Mouse (Mus musculus) lung, postnatal 36 days (tissue): ENCODE data around the gene Gm10842.
"Not testable (repeated sequence)": the region's sequence is repeated elsewhere in the genome, so short reads cannot be mapped to it uniquely, and the experiment has no call there.

Experiments
- DNase-seq: peaks from one replicate; pipeline ENCODE4 v3.0.0; 2022; ENCODE audit warnings: mixed read lengths

Gene Gm10842

GRCm38 (mm10) chr11:105146593-105146992 is at the start of gene Gm10842:
Gene Gm10842 (plus strand): TSS chr11:105146893.
- DNase-seq = no peak

DNA sequence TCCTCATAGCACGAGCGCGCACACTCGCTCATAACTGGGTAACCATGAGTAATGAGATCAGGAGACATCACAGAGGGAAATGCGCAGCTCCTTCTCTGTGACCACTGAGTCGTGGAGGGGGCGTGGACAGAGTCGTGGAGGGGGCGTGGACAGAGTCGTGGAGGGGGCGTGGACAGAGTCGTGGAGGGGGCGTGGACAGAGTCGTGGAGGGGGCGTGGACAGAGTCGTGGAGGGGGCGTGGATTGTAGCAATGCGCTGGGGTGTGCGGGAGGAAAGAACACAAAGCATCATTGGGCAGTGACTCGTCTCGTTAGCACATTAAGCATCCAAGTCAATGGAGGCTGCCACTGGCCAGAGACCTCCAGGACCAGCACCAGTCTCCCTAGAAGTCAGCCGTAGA is 34.2 kb upstream of the Gm10842 start:
- not testable (repeated sequence) for DNase-seq

GRCm38 (mm10) chr11:105117814-105118213 is 28.9 kb upstream of the Gm10842 start:
- DNase-seq = no peak

- DNase-seq = no peak
These were observed 26.1 kb upstream of the Gm10842 start for GRCm38 (mm10) chr11:105120551-105121061.

GRCm38 (mm10) chr11:105121792-105122191 is 24.9 kb upstream of the Gm10842 start:
- not testable (repeated sequence) for DNase-seq

DNA sequence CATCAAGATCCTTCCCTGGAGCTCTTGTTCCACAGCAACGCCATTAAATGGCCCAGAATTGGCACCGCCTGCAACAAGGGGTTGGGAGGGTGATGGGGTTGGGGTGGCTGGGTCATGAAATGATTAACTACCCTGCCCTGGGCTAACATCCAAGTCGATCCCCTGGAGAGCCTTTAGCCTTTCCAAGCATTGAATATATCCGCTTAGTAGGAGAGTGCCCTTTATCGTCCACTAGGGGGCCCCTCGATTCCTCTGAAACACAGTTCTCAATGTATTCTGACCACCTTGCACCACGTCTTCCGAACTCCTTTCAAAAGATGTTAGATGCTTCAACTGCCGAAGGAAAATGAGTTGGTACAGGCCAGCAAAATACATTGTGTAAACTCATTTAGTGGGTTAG is 22.7 kb upstream of the Gm10842 start:
- DNase-seq = peak; percentile 60

DNA sequence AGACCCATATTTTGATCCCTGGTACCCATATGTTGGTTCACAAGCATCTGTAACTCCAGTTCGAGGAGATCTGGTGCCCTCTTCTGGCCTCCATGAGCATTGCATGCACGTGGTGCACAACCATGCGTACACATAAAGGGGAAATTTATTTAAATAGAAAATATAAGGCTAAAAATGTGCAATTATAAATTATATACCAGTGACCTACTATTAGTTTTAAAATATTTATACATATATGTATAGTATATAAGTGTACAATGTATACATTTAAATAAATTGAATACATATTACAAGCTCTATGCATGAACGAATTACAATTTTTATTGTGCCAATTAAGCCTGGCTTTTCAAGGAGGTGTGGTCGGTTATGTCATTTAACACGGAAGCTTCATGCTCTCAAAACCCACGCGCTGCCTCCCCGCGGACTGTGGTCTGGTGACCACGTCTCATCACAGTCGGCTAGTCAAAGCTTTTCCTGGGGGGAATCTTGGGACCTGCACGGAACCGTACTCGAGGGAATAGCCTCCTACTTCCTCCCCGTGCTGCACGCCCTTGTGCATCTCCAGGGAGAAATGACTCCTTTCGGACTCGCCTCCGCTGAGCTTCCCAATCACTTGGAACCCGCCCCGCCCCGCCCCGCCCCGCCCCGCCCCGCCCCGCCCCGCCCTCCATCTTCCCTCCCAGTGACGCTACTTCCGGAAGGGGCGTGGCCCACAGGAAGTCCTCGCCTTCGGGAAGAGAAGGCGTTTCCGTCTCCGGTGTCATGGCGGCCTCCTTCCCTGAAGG is 20.8 kb upstream of the Gm10842 start, which contains the start of gene Mettl2:
Mettl2 (plus strand) TSS at position 691 of the 785 bp plus-strand sequence.
- peak; percentile 85 for DNase-seq

GRCm38 (mm10) chr11:105126520-105127029 is 20.1 kb upstream of the Gm10842 start:
- no peak for DNase-seq

DNA sequence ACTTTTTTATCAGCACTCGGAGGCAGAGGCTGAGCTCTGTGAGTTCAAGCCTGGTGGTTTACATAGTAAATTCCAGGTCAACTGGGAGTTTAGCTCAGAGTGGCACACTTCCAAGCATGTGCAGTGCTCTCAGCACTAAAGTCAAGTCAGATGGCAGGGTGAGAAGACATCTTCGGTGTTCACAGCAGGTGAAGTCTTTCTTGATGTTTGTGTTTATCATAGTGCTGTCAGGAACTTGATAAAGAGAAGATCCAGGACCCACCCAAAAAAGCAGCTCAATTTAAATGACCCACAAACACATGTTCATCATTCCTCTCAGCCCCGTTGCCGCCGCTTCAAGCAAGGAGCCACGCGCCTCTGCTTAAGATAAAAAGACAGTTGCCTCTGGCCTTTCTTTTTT is 11.0 kb upstream of the Gm10842 start:
- no peak for DNase-seq

DNA sequence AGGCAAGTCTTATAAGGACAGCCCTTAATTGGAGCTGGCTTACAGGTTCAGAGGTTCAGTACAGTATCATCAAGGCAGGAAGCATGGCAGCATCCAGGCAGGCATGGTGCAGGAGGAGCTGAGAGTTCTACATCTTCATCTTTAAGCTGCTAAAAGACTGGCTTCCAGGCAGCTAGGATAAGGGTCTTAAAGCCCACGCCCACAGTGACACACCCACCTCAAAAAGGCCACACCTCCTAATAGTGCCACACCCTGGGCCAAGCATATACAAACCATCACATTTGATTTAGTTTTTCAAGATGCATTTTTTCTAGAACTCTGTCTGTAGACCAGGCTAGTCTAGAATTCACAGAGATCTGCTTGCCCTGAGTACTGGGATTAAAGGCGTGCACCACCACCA is 9.4 kb upstream of the Gm10842 start:
- DNase-seq = not testable (repeated sequence)

GRCm38 (mm10) chr11:105140512-105140911 is 6.2 kb upstream of the Gm10842 start:
- not testable (repeated sequence) for DNase-seq

DNA sequence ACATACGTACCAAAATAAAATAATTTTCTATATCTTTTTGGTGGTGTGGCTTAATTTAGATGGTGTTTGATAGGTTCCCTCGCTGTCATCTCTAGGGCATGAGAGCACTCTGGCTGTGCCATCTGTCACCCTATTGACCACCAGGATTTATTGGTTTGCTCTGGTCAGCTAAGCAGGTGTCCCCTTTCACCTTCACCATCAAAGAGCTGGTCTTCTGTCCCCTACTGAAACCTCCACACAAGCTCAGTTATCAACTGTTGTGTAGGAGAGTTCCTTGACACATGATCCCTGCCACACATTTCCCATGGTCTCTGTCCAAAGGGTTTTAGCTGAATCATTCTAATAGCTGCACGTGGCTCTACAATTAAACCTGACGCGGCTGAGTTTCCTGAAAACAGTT is 5.6 kb upstream of the Gm10842 start:
- DNase-seq = no peak

GRCm38 (mm10) chr11:105143564-105143963 is 3.1 kb upstream of the Gm10842 start:
- no peak for DNase-seq

- no peak for DNase-seq
These were observed 2.6 kb upstream of the Gm10842 start for GRCm38 (mm10) chr11:105144084-105144483.

GRCm38 (mm10) chr11:105144508-105145210 is 2.0 kb upstream of the Gm10842 start:
- DNase-seq = no peak

DNA sequence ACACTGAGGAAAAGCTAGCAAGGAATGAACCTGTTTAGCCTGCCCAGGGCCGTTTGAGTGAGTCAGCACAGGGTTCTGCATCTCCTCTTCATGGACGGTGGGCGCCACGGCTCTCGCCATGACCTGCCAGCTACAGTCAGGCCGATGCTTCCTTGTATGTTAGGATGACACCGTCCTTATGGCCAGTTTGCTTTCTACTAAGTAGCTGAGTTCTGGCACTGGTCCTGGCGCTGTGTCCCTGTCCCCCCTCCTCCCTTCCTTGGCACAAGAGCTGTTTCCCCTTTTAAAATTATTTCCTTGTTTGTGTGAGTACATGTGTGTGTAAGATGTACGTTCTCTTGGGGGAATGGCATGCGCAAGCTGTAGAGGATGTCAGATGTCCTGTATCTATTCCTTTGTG is 1.5 kb upstream of the Gm10842 start:
- DNase-seq = no peak

GRCm38 (mm10) chr11:105149353-105149752 is 2.7 kb downstream of the Gm10842 start:
- DNase-seq = peak; percentile 6

- DNase-seq = no peak
These were observed 3.1 kb downstream of the Gm10842 start for GRCm38 (mm10) chr11:105149766-105150165.

DNA sequence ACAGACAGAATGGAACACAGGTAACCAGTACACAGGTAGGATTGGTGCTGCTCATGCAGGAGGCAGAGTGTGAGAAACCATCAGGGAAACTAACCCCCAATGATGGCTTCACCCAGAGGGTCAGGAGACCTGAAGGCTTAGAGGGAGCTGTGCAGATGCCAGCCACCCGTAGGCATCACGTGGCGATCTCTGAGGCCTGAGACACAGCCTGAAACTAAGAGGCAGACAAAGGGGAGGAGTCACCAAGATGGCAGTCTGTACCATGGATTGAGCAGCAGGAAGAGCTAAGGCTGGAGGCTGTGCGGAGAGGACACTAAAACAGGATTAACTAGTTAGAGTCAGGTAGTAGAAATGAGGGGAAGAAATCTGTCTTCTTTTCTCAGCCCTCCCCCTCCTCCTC is 4.0 kb downstream of the Gm10842 start:
- DNase-seq = no peak

DNA sequence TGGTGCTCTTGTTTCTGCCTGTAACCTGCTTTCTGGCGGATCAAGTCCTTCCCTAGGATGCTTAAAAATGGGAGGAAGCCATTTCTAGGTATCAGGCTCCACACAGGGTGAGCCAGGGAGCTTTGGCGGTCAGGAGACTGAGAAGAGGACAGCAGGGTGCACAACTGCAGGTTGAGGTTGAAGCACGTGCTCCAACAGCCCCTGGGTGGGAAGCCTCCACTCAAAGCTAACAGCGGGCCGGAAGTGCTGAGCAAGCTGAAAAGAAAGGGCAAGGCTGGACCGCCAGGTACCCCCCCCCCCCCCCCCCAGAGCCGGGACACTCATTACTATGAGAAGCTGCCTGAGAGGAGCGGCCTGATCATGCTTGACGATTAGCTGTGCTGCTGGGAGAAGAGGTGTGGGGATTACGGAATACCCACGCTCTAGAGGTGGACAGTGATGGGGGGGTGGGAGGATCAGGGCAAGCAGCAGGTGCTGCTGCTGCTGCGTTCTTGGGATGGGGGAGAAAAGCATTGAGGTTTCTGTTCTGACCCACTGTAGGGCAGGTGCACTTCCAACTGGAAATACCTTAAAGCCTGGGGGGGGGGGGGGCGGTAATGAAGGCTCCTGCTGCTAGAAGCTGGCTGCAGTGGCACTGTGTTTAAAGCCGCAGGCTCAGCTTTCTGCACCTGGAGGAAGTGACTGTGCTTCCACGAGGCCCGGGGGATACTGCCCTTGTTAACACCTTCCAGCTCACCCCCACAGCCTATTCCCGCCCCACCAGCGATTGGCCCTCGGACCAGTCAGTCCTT is 4.7 kb downstream of the Gm10842 start:
- DNase-seq = no peak

DNA sequence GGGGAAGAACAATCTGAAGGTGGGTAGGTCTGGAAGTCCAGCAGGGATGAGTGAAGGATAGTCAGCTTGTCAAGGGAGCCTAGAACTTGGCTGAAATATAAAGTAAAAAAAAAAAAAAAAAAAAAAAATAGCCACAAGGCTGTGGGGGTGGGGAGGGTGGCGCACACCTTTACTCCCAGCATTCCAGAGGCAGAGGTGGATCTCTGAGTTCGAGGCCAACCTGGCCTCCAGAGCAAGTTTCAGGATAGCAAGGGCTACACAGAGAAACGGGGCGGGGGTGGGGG is 5.3 kb downstream of the Gm10842 start:
- no peak for DNase-seq

DNA sequence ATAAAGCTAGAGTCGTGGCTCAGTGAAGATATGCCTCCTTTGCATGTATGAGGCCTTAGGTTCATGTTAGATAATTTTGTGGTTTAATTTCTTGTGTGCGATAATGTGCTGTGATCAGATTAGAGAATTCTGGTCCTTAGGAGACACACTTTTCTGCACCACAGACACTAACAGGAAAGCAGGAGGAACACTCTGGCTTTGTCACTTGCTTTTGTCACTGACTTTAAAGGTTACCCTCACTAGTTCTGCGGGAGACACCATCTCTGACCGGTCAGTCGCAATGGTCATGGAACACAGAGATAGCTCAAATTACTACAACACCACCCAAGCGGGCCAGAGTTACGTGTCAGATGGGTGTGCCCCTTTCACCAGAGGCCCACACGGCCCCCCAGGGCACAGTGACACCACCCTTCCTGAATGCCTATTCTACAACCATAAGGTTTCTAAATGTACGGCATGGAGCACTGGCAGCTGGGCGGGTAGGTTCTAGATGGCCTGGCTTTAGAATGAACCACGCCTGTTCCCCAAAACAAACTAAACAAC is 5.7 kb downstream of the Gm10842 start:
- no peak for DNase-seq
